Mouse (Mus musculus) ovary, postnatal 14 days (tissue): ENCODE measurements around the gene Ssna1.
A peak's percentile ranks its signal among the peaks of the same experiment; 100 is the strongest.

Experiments
- DNase-seq: peaks from one replicate; pipeline ENCODE4 v3.0.0; 2022; ENCODE audit warnings: low spot score

The Ssna1 gene

DNA sequence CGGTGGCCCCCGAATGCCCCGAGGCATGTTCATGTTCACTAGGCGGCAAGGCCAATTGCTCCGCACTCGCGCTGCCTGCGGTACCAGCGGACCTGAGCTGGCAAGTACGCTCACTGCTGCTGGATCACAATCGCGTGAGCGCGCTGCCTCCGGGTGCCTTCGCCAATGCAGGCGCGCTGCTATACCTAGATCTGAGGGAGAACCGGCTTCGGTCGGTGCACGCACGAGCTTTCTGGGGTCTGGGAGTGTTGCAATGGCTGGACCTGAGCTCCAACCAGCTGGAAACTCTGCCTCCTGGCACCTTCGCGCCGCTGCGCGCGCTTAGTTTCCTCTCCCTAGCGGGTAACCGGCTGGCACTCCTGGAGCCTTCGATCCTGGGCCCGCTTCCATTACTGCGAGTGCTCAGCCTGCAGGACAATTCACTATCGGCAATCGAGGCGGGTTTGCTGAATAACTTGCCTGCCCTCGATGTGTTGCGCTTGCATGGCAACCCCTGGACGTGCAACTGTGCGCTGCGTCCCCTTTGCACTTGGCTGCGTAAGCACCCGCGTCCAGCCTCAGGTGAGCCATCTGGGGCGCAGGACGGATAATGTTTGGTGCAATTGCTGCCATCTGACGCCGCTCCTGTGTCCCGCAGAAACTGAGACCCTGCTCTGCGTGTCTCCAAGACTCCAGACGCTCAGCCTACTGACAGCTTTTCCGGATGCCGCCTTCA is 18.0 kb upstream of the Ssna1 start:
- DNase-seq: no peak

DNA sequence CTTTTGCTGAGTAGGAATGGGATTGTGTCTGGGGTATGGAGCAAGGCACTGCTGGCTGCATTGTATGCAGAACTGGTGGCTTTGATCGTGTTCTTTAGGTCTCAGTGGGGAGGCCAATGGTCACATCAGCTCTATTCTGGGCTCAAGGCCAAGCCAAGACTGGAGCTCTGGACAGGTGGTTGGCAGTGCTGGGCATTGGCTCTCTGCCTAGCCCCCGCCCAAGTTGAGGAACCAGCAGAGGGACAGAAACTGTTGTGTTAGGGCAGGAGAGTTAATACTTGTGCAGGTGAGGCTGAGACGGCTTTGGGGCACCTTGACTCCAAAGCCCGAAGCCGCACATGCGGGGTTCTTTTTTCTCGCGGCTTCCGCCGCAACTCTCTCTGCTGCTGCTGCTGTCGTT is 17.4 kb upstream of the Ssna1 start, which contains the start of gene Lrrc26:
Gene Lrrc26, plus strand, starts transcription at position 265 of the 400 bp plus-strand sequence.
- DNase-seq: no peak

DNA sequence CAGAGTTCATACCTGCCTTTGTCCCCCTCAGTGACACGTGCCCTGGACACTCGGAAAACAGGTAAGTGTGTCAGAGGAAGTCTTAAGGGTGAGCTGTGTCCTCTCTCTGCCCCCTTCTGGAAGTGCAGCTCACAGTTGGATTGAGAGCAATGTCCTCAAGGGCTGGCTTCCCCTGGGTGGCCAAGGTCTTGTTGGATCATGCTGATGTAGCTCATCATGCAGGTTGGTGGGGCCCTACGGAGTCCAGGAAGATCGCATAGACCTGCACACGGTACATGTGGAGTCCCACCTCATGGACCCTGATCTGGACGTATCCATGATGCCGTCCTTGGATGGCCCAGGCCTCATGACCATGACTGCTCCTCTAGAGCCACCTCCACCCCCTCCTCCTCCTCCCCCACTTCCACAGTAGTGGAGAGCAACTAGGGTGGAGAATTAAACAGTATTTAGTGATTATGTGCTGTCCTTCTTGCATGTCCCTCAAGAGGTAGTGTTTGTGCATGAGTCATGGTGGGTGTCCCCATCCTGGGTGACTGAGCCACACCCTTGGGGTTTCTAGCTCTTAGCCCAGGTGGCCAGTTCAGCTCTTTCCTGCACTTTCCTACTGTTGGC is 16.6 kb upstream of the Ssna1 start:
- no peak for DNase-seq

DNA sequence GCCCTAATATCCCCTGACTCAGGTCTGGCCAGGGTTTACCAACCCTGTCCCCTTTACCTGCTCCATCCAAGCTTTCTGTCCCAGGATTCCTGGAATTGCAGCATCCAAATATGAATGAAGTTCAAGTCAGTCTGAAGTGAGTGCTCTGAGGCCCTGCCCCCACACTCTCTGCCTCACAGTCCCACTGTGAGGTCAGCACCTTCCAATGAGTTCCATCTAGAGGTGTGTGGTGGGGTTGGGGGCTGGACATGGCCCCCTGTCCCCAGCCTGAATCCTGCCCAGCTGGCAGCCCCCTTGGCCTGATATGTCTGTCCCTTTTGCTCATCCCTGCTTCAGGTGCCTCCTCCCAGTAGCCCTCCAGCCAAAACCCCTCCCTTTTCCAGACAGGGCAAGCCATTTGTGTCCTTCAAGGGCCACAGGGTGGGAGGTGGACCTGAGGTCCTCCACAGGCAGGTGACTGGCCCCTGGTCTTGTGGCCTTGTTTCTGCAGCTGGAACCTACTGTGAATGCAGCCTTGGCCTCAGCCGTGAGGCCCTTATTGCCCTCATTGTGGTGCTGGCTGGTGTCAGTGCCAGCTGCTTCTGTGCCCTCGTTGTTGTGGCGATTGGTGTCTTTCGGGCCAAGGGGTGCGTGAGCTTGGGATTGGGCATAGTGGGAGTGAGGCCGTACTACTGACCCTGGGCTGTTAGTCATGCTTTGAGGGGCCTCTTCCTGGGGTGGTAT is 15.8 kb upstream of the Ssna1 start, which contains the start of gene Tmem210:
Gene Tmem210, plus strand, starts transcription at position 219 of the 723 bp plus-strand sequence.
- no peak for DNase-seq

DNA sequence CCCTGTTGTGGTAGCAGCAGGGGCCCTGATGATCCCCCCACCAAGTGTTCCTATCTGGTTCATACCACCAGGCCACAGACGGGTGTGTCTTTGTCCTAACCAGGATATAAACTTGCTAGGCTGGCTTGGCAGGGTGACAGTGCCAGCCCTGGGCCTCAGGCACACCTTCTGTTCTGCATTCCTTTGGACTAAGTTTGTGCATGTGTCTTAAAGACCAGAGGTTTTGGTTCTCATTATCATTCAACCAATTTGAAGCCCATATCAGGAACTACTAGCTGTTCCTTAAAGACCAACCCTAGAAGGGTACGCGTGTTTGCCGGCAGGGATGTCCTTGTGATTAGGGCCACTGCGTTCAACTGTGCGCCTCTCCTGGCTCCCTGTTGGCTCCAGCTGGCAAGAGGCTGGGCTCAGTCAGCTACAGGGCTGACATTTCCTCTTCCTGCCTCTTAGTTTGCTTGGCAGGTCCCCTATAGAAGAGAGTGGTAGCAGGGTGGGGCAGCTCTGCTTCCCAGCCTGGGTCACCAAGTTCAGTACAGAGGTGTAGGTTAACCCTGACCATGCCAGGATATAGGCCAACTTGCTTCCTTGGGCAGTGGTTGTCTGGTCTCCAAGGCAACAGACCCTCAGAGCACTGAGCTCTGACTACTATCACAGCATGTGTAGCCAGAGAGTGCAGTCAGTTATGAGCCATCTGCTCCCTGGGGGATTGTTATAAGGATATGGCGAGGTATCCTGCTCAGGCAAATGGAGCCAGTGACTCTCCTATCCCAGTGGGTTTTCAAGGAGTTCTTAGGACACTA is 14.8 kb upstream of the Ssna1 start:
- DNase-seq: no peak

DNA sequence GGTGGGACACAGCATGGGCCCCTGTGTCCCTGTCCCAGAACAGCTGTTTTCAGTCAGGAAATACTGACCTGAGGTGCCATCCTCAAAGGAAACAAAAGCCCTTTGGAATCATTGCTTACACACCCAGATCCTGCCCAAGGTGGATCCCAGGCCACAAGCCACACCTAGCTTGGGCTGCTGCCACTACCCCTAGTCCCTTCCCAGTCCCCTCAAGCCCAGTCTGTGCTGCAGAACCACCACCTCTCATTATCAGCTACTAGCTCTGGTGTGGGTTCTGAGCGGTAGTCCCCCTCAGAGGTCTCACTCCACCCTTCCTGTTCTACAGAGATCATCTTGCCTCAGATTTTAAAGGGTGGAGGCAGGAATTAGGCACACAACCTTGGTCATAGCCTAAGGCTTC is 14.1 kb upstream of the Ssna1 start:
- DNase-seq: no peak

DNA sequence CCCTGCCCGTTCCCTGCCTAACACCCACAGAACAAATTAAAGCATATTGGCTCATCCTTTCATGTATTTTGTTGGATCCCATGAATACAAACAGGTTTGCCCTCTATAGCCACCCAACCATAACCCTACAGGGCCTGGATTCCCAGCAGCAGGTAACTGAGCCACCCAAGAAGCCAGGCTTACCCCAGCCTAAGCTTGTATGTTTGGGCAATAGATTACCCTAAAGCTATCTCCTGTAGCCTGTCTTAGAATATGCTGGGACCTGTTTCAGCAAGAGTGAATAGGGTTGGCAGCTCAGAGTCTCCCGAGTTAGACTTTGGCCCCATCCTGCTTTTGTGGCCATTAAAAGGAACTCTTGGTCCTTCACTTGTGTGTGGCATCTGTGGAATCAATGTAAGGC is 13.3 kb upstream of the Ssna1 start:
- no peak for DNase-seq

DNA sequence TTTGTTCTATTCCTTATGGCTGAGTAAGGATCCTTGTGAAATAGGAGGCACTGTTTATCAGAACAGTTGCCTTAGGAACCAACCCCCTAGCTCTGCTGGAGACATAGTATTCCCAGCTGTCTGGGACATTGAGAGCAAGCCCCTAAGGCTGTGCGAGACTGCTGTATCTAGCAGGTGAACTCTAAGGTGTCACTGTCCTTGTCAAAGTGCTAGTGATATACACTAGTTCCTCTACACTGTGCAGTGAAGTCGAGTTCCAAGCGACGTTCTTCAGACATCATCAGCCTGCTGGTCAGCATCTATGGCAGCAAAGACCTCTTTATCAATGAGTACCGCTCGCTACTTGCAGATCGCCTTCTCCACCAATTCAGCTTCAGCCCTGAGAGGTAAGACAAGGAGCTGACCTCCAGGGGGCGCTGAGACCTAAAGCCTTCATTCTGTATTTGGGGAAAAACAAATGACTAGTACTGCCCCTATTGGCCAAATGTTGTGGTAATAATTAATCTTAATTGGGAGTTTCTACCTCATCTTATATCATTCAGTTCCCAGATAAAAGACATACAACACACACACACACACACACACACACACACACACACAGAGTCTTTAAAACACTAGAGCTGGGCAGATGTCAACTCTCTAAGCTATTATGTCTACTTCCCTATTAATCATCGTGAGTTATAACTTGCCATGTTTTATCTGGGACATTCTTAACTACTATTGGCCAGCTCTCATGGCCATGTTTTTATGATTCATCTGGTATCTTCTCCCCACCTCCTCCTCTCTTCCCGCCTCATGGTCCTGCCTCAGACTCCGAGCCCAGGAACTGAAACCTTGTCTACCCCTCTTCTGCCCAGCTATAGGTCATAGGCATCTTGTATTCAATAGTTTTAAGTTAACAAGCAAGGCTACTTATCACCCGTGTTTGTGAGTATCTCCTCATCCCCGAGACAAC is 7.0 kb upstream of the Ssna1 start:
- peak; percentile 75 for DNase-seq

DNA sequence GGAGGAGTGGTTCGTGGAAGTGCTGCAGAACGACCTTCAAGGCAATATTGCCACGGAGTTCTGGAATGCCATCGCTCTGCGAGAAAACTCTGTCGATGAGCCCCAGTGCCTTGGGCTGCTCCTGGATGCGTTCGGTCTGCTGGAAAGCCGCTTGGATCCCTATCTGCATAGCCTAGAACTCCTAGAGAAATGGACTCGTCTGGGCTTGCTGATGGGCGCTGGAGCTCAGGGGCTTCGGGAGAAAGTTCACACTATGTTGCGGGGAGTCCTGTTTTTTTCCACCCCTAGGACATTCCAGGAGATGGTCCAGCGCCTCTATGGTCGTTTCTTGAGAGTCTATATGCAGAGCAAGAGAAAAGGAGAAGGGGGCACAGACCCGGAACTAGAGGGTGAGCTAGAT is 772 bp upstream of the Ssna1 start:
- no peak for DNase-seq

DNA sequence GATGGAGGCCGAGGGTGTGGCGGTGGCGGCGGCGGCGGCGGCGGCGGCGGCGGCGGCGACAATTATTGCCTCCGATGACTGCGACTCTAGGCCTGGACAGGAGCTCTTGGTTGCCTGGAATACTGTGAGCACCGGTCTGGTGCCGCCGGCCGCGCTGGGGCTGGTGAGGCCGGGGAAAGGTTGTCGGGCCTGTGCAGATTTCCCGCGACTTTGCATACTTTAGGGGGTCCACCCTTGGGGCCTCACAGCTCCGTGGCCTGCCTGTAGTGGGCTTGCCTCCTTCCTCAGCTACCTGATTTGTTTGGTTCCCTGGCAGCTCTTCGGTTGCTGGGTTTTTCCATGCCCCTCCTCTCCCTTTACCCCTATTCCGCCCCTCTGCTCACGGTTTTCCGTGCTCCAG is 277 bp upstream of the Ssna1 start:
- no peak for DNase-seq

DNA sequence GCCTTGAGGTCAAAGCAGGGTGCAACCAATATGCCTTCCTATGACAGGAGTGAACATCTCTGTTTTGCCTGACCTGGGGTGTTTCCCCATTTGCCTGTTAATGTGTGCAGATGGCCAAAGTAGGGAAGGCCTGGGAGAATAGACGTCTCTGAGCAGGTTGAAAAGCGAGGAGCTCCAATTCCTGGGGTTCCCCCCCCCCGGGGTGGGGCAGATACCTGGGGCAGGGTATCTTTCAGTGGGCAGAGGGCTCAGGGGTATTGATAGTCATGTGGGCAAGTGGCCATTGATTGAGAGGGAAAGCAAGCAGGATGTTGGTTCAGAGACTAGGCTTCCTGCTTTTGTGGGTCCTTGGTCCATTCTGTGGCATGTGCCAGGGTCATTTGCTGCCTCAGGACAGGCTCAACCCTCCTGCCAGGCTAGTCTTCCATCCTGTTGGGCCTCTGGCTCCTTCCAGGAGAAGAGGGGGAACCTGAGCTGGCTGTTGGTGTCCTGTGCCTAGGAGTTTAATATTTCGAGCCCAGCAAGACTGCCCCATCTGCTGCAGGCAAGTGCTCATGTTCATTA is 4.4 kb downstream of the Ssna1 start:
- no peak for DNase-seq

DNA sequence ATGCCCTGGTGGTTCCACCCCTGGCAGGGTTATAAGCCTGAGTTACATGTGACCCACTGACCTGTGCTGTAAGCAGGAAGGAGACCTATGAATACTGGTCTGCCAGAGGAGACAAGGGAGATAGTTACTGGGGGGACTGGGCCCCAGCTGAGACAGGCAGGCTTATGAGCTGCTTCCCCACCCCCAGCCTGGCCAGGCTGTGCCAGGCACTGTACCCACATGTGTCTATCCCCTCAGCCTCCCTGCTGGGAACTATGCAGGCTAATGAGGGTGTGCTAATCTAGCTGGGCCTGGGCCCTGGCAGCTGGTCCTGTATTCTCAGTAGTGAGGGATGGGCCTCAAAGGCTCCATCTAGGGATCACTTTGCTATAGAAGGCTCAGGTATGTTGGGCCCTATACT is 5.0 kb downstream of the Ssna1 start:
- DNase-seq: no peak

DNA sequence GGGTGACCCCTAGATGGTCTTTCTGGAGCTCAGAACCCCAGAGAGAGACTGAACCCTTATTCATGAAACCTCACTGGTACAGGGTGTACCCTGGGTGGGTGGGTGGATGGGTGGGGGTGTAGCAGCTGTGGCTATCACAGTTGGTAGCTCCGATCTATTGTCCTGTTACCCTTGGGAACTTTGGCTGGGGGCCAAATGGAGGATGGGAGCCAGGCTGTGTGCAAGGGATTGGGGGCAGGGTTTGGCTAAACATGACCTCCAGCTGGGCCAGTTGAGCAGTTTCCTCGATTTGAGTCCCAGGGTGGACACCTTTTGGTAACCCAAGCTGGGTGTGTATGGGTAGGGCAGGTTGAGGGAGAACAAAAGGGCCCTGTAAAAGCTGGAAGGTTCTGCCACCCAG is 5.5 kb downstream of the Ssna1 start:
- no peak for DNase-seq

DNA sequence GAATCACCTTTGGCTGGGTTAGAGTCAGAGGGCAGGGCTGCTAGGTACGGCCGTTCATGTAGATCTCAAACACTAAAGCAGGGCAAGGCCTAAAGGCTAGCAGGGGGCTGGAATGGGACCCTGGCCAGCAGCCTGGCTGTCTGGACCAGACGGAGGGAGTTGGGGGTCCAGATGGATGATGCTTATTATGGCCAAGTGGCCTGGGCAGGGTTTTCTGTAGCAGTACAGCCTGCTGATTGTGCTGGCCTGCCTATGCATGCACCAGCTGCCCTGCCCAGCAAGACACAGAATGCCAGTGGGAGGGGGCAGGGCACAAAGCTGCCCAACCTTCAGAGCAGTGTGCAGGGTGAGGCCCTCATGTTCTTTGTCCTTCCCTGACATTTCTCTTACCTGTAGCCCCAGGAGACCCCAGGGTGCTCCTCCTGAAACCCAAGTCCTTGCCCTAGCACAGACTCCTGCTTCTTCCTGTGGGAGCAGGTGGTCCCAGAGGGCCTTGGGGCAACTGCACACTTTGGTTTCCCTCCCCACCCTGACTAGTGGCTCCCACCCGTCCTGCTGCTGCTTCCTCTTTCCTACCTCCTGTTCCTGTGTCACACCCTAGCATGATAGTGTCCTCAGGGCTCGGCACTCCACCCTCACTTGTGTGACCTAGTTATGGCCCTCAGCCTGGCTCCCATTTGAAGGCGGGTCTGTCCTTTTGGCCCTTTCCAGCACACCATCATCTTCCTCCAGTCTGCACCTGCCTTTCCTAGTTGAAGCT is 6.2 kb downstream of the Ssna1 start:
- no peak for DNase-seq

DNA sequence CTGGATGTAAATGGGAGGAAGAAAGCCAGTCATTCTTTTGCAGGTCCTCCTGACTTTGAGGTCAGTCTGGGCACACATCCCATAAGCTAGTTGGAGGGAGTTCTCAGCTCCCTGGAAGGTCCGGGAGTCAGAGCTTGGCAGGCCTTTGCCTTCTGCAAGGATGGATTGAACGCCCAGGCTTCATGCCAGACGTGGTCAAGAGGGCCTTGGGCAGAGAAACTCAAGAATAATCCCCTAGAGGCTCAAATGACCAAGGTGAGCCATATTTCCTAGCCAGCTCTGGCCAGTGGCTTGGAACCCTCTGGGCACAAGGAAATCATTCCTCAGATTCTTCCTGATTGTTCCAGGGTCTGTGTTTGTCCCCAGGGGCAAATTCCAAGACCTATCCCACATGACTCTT is 7.4 kb downstream of the Ssna1 start:
- DNase-seq: no peak

DNA sequence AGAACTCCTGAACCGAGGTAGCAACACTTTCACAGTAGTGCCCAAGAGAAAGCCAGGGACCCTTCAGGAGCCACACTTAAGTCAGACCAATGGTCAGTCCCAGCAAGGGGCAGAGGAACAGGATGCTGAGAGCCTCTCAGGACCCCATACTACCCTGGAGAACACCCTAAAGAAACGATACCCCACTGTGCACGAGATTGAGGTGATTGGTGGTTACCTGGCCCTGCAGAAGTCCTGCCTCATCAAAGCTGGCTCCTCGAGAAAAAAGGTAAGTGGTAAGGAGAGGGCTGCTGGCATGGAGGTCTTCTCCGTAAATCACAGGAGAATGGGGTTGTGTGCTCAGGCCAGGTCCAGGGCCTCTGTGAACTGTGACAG is 8.0 kb downstream of the Ssna1 start:
- DNase-seq: no peak

DNA sequence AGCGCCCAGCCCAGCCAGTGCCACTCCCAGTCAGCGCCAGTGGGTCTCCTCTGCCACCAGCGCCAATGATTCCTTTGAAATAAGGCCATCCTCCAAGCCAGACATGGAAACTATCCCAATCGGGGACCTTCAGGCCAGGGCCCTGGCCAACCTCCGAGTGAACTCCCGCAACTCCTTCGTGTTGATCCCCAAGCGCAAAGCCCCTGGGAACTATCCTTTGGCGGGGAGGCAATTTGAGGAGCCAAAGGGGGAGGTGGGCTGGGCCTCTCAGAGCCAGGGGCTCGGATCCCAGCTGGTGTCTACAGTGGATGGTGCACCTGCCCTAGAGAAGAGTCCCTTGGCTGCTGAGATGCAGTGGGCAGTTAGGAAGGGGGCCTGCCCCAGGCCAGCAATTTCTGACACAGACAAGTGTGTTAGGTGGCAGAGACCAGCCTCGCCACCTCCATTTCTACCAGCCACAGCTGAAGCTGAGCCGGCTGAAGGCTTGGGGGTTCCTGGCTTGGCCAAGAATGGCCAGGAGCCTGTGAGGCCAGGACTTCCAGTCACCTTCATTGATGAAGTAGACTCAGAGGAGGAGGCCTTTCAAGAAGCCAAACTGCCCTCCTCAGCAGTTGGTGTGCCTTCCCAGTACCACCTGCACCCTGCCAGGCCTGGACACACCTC is 8.5 kb downstream of the Ssna1 start:
- no peak for DNase-seq

DNA sequence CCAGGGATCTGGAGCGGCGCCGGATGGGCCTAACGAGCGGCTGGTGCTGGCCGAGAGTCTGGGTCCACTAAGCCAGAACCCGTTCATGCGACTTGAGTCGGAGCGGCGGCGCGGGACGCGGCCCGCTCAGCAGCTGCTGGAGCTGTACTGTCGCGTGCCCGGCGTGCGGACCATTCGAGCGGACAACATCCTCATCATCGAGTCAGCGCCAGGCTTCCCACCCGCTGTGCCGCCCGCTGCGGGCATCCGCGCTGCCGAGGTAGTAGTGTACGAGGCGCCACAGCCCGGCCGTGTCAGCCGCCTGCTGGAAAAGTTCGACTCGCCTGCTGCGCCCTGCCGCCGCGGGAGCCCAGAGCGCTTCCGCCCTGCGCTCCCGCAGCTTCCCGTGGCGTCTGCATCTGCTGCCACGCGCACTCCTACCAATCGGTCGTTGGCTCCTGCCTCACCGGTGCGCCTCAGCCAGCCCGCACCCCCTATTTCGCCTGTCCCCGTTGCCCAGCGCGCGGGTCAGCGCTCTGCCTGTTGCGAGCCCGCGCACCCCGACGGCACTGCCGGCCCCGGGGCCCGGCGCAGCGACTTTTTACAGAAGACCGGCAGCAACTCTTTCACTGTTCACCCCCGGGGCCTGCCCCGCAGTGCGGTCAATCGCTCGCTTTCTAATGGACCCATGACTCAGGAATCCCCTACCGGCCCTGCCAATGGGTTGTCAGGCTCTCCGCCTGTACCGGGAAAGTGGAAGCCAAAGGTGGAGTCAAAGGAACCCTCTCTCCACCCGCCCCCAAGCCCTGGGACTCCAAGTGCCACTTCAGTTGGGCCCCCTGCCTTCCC is 9.2 kb downstream of the Ssna1 start:
- DNase-seq: no peak

DNA sequence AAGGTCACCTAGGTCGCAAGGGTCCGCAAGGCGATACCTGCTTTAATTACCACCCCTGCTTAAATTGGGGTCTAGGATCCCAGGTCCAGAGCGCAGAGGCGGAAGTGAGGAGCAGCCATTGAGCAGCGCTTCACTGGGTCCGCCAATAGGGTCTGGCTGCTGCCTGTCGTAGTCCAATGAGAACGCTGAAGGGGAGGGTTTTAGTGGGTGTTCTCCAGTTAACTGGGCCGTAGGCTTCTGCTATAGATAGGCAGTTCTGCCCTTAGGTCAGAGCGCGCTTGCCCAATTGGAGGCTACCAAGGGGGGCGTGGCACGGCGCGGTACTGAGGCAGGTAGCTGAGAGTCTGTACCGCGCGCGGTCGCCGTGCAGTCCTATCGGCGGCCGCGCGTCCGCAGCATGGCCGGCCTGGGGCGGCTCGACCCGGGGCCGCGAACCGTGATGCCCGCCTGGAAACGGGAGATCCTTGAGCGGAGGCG is 9.9 kb downstream of the Ssna1 start, which contains the start of gene Tprn:
Gene Tprn, plus strand, starts transcription at position 328 of the 477 bp plus-strand sequence.
- peak; percentile 80 for DNase-seq
